Comparison of ENCODE assay signal across 12 mouse cellular contexts in genomic region chr1:151684451-151684892, GRCm38 (mm10).
DNase-seq lines count a peak whose midpoint lies in the region; ATAC-seq and TF ChIP-seq lines count a peak whose summit lies in the region.
"Had no signal": no experiment of that assay in that cellular context is flagged by ENCODE, and none has a peak within 500 bp of the region (broad histone marks: within the 10 kb centered on the region; RNA-seq: fewer than 3 reads in every experiment).

No protein-coding gene starts in this region.

- H3K9ac ChIP-seq in heart, embryonic 11.5 days (ENCODE audit: low read depth, low read length): no peak overlapping the region
- no peak overlapping the region for H3K9ac ChIP-seq in limb, embryonic 14.5 days (ENCODE audit: low read depth, low read length, severe bottlenecking)
- H3K9ac ChIP-seq: liver, embryonic 13.5 days had no signal

- no peaks in the 10 kb centered on the region for H3K9me3 ChIP-seq in heart, embryonic 10.5 days
- no peaks in the 10 kb centered on the region for H3K9me3 ChIP-seq in heart, embryonic 11.5 days (replicated peaks; ENCODE audit: control insufficient read depth, low read length)
- no peaks in the 10 kb centered on the region for H3K9me3 ChIP-seq in limb, embryonic 14.5 days (ENCODE audit: control insufficient read depth, low read length)
- H3K9me3 ChIP-seq: liver, embryonic 13.5 days had no signal

- no peak overlapping the region for H3K4me2 ChIP-seq in heart, embryonic 11.5 days
- H3K4me2 ChIP-seq in limb, embryonic 14.5 days (replicated peaks; ENCODE audit: low read depth, low read length, severe bottlenecking): 0 out of 2 replicates have a peak overlapping the region, but pooled peaks have one; percentile 13
- H3K4me2 ChIP-seq: liver, embryonic 13.5 days had no signal

- ATAC-seq in heart, embryonic 11.5 days (replicated peaks; ENCODE audit: insufficient number of reproducible peaks, low FRiP score, low TSS enrichment): no peak
- ATAC-seq in limb, embryonic 14.5 days (ENCODE audit: low FRiP score, low read depth): peak; percentile 78
- ATAC-seq: forebrain, embryonic 16.5 days had no signal

- no peaks in the 10 kb centered on the region for H3K27me3 ChIP-seq in heart, embryonic 10.5 days (ENCODE audit: insufficient read depth, poor library complexity, severe bottlenecking)
- no peaks in the 10 kb centered on the region for H3K27me3 ChIP-seq in heart, embryonic 11.5 days (ENCODE audit: control insufficient read depth, insufficient read depth, low read length)
- no peaks in the 10 kb centered on the region for H3K27me3 ChIP-seq in limb, embryonic 14.5 days (ENCODE audit: control insufficient read depth, insufficient read depth, low read length)
- H3K27me3 ChIP-seq: liver, embryonic 13.5 days had no signal

- TF ChIP-seq CTCF in embryonic fibroblast, embryonic 13.5 days (IDR thresholded peaks at IDR 0.05; ENCODE audit: borderline replicate concordance, insufficient read depth, low read length): no peak

- H3K27ac ChIP-seq in heart, embryonic 10.5 days: 0 out of 2 replicates have a peak overlapping the region, but pooled peaks have one; percentile 6
- H3K27ac ChIP-seq in heart, embryonic 11.5 days (ENCODE audit: low read depth, low read length): no peak overlapping the region
- peak overlapping the region; percentile 97 for H3K27ac ChIP-seq in embryonic fibroblast, embryonic 13.5 days (ENCODE audit: insufficient read depth, low read length)
- peak overlapping the region; percentile 65 for H3K27ac ChIP-seq in limb, embryonic 14.5 days (replicated peaks; ENCODE audit: low read depth, low read length)
- H3K27ac ChIP-seq: liver, embryonic 13.5 days had no signal

- H3K4me1 ChIP-seq in heart, embryonic 10.5 days: peaks cover 20% of the 10 kb centered on the region
- H3K4me1 ChIP-seq in heart, embryonic 11.5 days (ENCODE audit: control insufficient read depth, insufficient read depth, low read length): peaks cover 8% of the 10 kb centered on the region
- H3K4me1 ChIP-seq in embryonic fibroblast, embryonic 13.5 days (ENCODE audit: control insufficient read depth, insufficient read depth, low read length): peaks cover 41% of the 10 kb centered on the region
- H3K4me1 ChIP-seq in limb, embryonic 14.5 days (ENCODE audit: control insufficient read depth, insufficient read depth, low read length): peaks cover 39% of the 10 kb centered on the region

- H3K36me3 ChIP-seq in heart, embryonic 10.5 days: no peaks in the 10 kb centered on the region
- H3K36me3 ChIP-seq in heart, embryonic 11.5 days (ENCODE audit: control insufficient read depth, insufficient read depth, low read length): no peaks in the 10 kb centered on the region
- no peaks in the 10 kb centered on the region for H3K36me3 ChIP-seq in limb, embryonic 14.5 days (ENCODE audit: control insufficient read depth, insufficient read depth, low read length)
- H3K36me3 ChIP-seq: liver, embryonic 13.5 days had no signal

- DNase-seq in heart, embryonic 10.5 days (ENCODE audit: low spot score): no peak
- peak; percentile 47 for DNase-seq in 3T3-L1 (ENCODE audit: low read depth, low spot score)
- DNase-seq in limb, embryonic 14.5 days (ENCODE audit: low spot score): peak; percentile 91
- DNase-seq in cerebellum, adult 9-10 months: no peak
- DNase-seq in embryo, embryonic 9.5 days (ENCODE audit: extremely low spot score): no peak
- no peak for DNase-seq in cerebellum, postnatal 36 days
- DNase-seq: layer of hippocampus, postnatal 36 days; liver, embryonic 13.5 days; right cerebral cortex, postnatal 14 days had no signal

- 80% methylated on average over 7 of the region's 7 CpGs for WGBS in heart, embryonic 10.5 days
- WGBS in heart, embryonic 11.5 days (ENCODE audit: insufficient replicate concordance): 79% methylated on average over 7 of the region's 7 CpGs
- 13% methylated on average over 7 of the region's 7 CpGs for WGBS in limb, embryonic 14.5 days

- H3K4me3 ChIP-seq in heart, embryonic 10.5 days: no peak overlapping the region
- H3K4me3 ChIP-seq in heart, embryonic 11.5 days (ENCODE audit: low read depth, low read length): no peak overlapping the region
- H3K4me3 ChIP-seq in embryonic fibroblast, embryonic 13.5 days (ENCODE audit: insufficient read depth, low read length): no peak overlapping the region
- no peak overlapping the region for H3K4me3 ChIP-seq in limb, embryonic 14.5 days (replicated peaks; ENCODE audit: low read length)
- H3K4me3 ChIP-seq: liver, embryonic 13.5 days had no signal

- no peak for TF ChIP-seq POLR2A in embryonic fibroblast, embryonic 13.5 days (IDR thresholded peaks at IDR 0.05; ENCODE audit: low read depth, low read length)
- no peak for TF ChIP-seq POLR2A in limb, embryonic 14.5 days (IDR thresholded peaks at IDR 0.05; ENCODE audit: borderline replicate concordance, extremely low read depth, insufficient read depth, insufficient read length)

Comparison
In these comparisons a context has a peak if more than half of its experiments do, and no peak if none do; other contexts are left out.
1. DNase-seq: peak in 3T3-L1 (single experiment) and limb, embryonic 14.5 days (single experiment); none in heart, embryonic 10.5 days (single experiment), cerebellum, adult 9-10 months (single experiment), embryo, embryonic 9.5 days (single experiment) and cerebellum, postnatal 36 days (0 of 2).